Comparison of ENCODE assay signal across 28 mouse cellular contexts in the genomic region with DNA sequence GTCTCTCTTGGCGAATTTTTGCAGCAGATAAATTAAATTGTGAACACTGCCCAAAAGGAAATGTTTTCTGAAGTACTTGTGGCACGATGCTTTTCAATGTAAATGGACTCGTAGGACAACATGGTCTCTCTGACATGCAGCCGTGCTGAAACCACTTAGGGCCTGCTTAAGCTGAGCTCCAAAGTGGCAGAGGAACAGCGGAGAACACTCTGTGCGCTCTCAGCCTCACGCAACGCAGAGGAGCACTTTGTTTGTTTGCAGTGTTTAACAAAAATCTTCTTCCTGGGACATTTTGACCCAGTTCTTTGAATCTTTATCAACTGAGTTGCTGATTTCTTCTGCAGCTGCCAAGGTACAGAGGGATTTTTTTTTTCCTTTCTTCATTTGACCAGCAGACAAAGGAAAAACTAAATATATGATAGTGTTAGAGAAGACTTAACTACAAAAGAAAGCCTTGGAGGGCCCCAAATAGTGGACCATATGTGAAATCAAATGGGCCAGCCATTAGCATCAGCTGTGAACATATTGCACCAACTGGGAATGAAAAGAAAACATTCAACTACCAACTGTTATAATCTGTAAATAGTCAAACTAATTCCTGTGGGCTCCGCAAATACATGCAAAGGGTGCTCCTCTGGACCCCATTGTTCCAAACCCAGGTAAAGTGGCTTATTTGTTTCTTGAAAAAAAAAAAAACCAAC.
A peak's percentile ranks its signal among the peaks of the same experiment; 100 is the strongest.
DNase-seq lines count a peak whose midpoint lies in the region; ATAC-seq and TF ChIP-seq lines count a peak whose summit lies in the region.
"Had no signal": no experiment of that assay in that cellular context is flagged by ENCODE, and none has a peak within 500 bp of the region (broad histone marks: within the 10 kb centered on the region; RNA-seq: fewer than 3 reads in every experiment).

No protein-coding gene starts in this region.

- no peaks in the 10 kb centered on the region for H3K27me3 ChIP-seq in forebrain, embryonic 14.5 days (replicated peaks; ENCODE audit: control insufficient read depth, insufficient read depth, low read length)
- H3K27me3 ChIP-seq in forebrain, embryonic 11.5 days (ENCODE audit: control insufficient read depth, insufficient read depth, low read length): no peaks in the 10 kb centered on the region
- H3K27me3 ChIP-seq: heart, embryonic 13.5 days; hindbrain, embryonic 15.5 days; liver, embryonic 12.5 days had no signal

- DNase-seq in forebrain, embryonic 14.5 days (ENCODE audit: low spot score): peak; percentile 61
- no peak for DNase-seq in forebrain, embryonic 11.5 days (ENCODE audit: low spot score)
- DNase-seq in ovary, adult 18-20 months (ENCODE audit: low spot score): peak; percentile 53
- DNase-seq in ovary, postnatal 14 days (ENCODE audit: low spot score): no peak
- peak; percentile 40 to 46 for DNase-seq in layer of hippocampus, adult 2 months (ENCODE audit: low spot score in 2 of 2)
- no peak for DNase-seq in heart, postnatal 36 days
- DNase-seq in adipocyte (ENCODE audit: low spot score): no peak
- DNase-seq: adrenal gland, postnatal 14 days; cerebellum, adult 18-20 months; cerebellum, postnatal 10 days; heart, adult 2 months; heart, postnatal 10 days; kidney, adult 11 months; kidney, postnatal 14 days; left cerebral cortex, postnatal 4 days; liver, postnatal 0 days; lung, postnatal 4 days; midbrain, embryonic 14.5 days; thymus, adult 2 months; thymus, postnatal 4 days had no signal

- no peak for ATAC-seq in forebrain, embryonic 14.5 days
- no peak for ATAC-seq in forebrain, embryonic 11.5 days (replicated peaks; ENCODE audit: low FRiP score)
- ATAC-seq: inflammation-experienced regulatory T-cells, adult 6 months; liver, embryonic 12.5 days; liver, postnatal 0 days; lung, postnatal 0 days had no signal

- WGBS in forebrain, embryonic 14.5 days: 64% methylated on average over 9 of the region's 9 CpGs
- 77% methylated on average over 9 of the region's 9 CpGs for WGBS in forebrain, embryonic 11.5 days

- TF ChIP-seq CTCF in layer of hippocampus, adult 2 months (conservative IDR thresholded peaks at IDR 0.05): no peak

- no peaks in the 10 kb centered on the region for H3K9me3 ChIP-seq in forebrain, embryonic 14.5 days (replicated peaks; ENCODE audit: control insufficient read depth, low read length)
- H3K9me3 ChIP-seq in forebrain, embryonic 11.5 days (ENCODE audit: control insufficient read depth, low read length): no peaks in the 10 kb centered on the region
- H3K9me3 ChIP-seq: heart, embryonic 13.5 days; hindbrain, embryonic 10.5 days; hindbrain, embryonic 15.5 days; liver, embryonic 12.5 days had no signal

- no peak overlapping the region for H3K4me3 ChIP-seq in forebrain, embryonic 14.5 days (ENCODE audit: low read depth, low read length)
- H3K4me3 ChIP-seq in forebrain, embryonic 11.5 days (ENCODE audit: low read depth, low read length): no peak overlapping the region
- H3K4me3 ChIP-seq in layer of hippocampus, adult 2 months: no peak overlapping the region
- H3K4me3 ChIP-seq: erythroblast, embryonic 14.5 days; heart, adult 2 months; heart, embryonic 13.5 days; hindbrain, embryonic 10.5 days; hindbrain, embryonic 15.5 days; liver, embryonic 12.5 days had no signal

- H3K9ac ChIP-seq in forebrain, embryonic 14.5 days (ENCODE audit: low read length): no peak overlapping the region
- H3K9ac ChIP-seq in forebrain, embryonic 11.5 days (ENCODE audit: low read length): no peak overlapping the region
- H3K9ac ChIP-seq: heart, embryonic 13.5 days; hindbrain, embryonic 15.5 days; liver, embryonic 12.5 days; liver, postnatal 0 days had no signal

- no peaks in the 10 kb centered on the region for H3K4me1 ChIP-seq in forebrain, embryonic 14.5 days (ENCODE audit: control insufficient read depth, insufficient read depth, low read length)
- no peaks in the 10 kb centered on the region for H3K4me1 ChIP-seq in forebrain, embryonic 11.5 days (replicated peaks; ENCODE audit: control insufficient read depth, insufficient read depth, low read length)
- H3K4me1 ChIP-seq: heart, embryonic 13.5 days; hindbrain, embryonic 10.5 days; hindbrain, embryonic 15.5 days; liver, embryonic 12.5 days had no signal

- no peaks in the 10 kb centered on the region for H3K36me3 ChIP-seq in forebrain, embryonic 14.5 days (ENCODE audit: control insufficient read depth, insufficient read depth, low read length)
- H3K36me3 ChIP-seq in forebrain, embryonic 11.5 days (ENCODE audit: control insufficient read depth, insufficient read depth, low read length): no peaks in the 10 kb centered on the region
- H3K36me3 ChIP-seq: G1E; heart, embryonic 13.5 days; hindbrain, embryonic 10.5 days; hindbrain, embryonic 15.5 days; liver, embryonic 12.5 days had no signal

- intact Hi-C loops in heart, postnatal 36 days (cut with DNase I): no loop called here

- H3K27ac ChIP-seq in forebrain, embryonic 14.5 days (ENCODE audit: low read depth, low read length): peak overlapping the region; percentile 39; the same call in 1 of the 2 replicates
- no peak overlapping the region for H3K27ac ChIP-seq in forebrain, embryonic 11.5 days (ENCODE audit: low read depth, low read length)
- H3K27ac ChIP-seq in layer of hippocampus, adult 2 months: peak overlapping the region; percentile 11; the same call in 1 of the 2 replicates
- H3K27ac ChIP-seq: heart, adult 2 months; heart, embryonic 13.5 days; hindbrain, embryonic 10.5 days; hindbrain, embryonic 15.5 days; liver, embryonic 12.5 days had no signal

- H3K4me2 ChIP-seq in forebrain, embryonic 14.5 days (ENCODE audit: low read length): no peak overlapping the region
- H3K4me2 ChIP-seq in forebrain, embryonic 11.5 days (ENCODE audit: low read depth, low read length, severe bottlenecking): no peak overlapping the region
- H3K4me2 ChIP-seq: heart, embryonic 13.5 days; hindbrain, embryonic 15.5 days; liver, embryonic 12.5 days had no signal

Comparison
In these comparisons a context has a peak if more than half of its experiments do, and no peak if none do; other contexts are left out.
1. DNase-seq: peak in forebrain, embryonic 14.5 days (single experiment), ovary, adult 18-20 months (single experiment) and layer of hippocampus, adult 2 months (2 of 2); none in forebrain, embryonic 11.5 days (single experiment), ovary, postnatal 14 days (single experiment), heart, postnatal 36 days (0 of 2) and adipocyte (single experiment).